Mouse (Mus musculus) CH12.LX (cell line): ENCODE data around the gene Npl.

Experiments used
- CHD2 ChIP-seq: IDR thresholded peaks from 2 replicates; pipeline ENCODE4 v1.6.1; 2011; ENCODE audit warnings: low read length, improper control_type of control experiment
- EP300 ChIP-seq: IDR thresholded peaks from 2 replicates; pipeline ENCODE4 v1.6.1; 2011; ENCODE audit warnings: low read length, improper control_type of control experiment
- MXI1 ChIP-seq: IDR thresholded peaks from 2 replicates; pipeline ENCODE4 v1.6.1; 2011; ENCODE audit warnings: mild to moderate bottlenecking, low read depth, low read length, improper control_type of control experiment
- MYC ChIP-seq: IDR thresholded peaks from 2 replicates; pipeline ENCODE4 v1.6.1; 2011; ENCODE audit warnings: low read depth, mild to moderate bottlenecking, improper control_type of control experiment, low read length
- POLR2A ChIP-seq: IDR thresholded peaks from 2 replicates; pipeline ENCODE4 v1.6.1; 2011; ENCODE audit warnings: low read depth, mild to moderate bottlenecking, improper control_type of control experiment, low read length
- SMC3 ChIP-seq: IDR thresholded peaks from 2 replicates; pipeline ENCODE4 v1.6.1; 2011; ENCODE audit warnings: low read depth, low read length, improper control_type of control experiment
- ZMIZ1 ChIP-seq: IDR thresholded peaks from 2 replicates; pipeline ENCODE4 v1.6.1; 2012; ENCODE audit warnings: low read depth, mild to moderate bottlenecking, inconsistent platforms, low read length, improper control_type of control experiment
- ZNF384 ChIP-seq: IDR thresholded peaks from 2 replicates; pipeline ENCODE4 v1.6.1; 2012; ENCODE audit warnings: low read depth, low read length, improper control_type of control experiment, inconsistent platforms

DNA sequence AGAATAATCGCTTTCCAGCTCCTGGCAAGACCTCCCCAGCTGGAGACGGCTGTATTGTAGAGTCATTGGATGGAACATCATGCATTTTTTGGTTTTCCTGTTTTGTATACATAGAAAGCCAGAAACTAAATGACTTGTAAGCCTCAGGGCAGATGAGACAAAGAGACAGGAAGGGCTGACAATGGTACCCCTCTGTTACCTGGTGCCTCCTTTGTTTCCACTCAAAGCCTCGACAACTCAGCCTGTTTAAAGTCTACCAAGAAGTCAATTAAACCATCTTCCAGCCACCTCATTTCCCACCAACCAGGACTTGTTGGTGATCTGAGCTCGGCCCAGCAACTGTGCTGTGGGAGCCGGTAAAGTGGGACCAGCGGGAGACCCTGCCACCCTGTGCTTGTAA lies 11.0 kb upstream of the Npl start:
- TF ChIP-seq MXI1 (no peak), ZMIZ1 (no peak), POLR2A (no peak), EP300 (no peak), MYC (no peak), ZNF384 (no peak), CHD2 (no peak), SMC3 (no peak)
